Mouse (Mus musculus) heart, embryonic 16.5 days (tissue): ENCODE data around the gene Ywhab. TPM values are rescaled to one million over a fixed set of nuclear protein-coding genes. Genes with fewer than 3 reads are reported as not detected.

ENCODE experiments used
- ATAC-seq: fragments of 200-750 bp; cut with Nextera tagmentation; replicated peaks from 2 replicates; pipeline ENCODE4 v1.8.0; 2017; ENCODE audit warnings: moderate number of reproducible peaks; ENCODE audit not compliant: insufficient read depth, low FRiP score; ENCODE audit errors: extremely low read depth
- H3K27ac ChIP-seq: fragments of 300-500 bp; sonication (generic); 2 replicates; pipeline ENCODE4 v1.5.1; 2014; ENCODE audit warnings: mild to moderate bottlenecking, low read length, control low read depth, moderate library complexity
- H3K27me3 ChIP-seq: fragments of 300-500 bp; sonication (generic); 2 replicates; pipeline ENCODE4 v1.6.1; 2014; ENCODE audit warnings: low read length, mixed read lengths; ENCODE audit not compliant: control insufficient read depth, insufficient read depth
- H3K36me3 ChIP-seq: fragments of 300-500 bp; sonication (generic); 2 replicates; pipeline ENCODE4 v1.6.1; 2014; ENCODE audit not compliant: control insufficient read depth, insufficient read depth
- H3K4me1 ChIP-seq: fragments of 300-500 bp; sonication (generic); 2 replicates; pipeline ENCODE4 v1.6.1; 2014; ENCODE audit warnings: low read length, mixed read lengths; ENCODE audit not compliant: control insufficient read depth, insufficient read depth
- H3K4me2 ChIP-seq: fragments of 300-500 bp; sonication (generic); 2 replicates; pipeline ENCODE4 v1.6.1; 2014; ENCODE audit warnings: low read depth, mild to moderate bottlenecking, control low read depth, low read length
- H3K4me3 ChIP-seq: fragments of 300-500 bp; sonication (generic); 2 replicates; pipeline ENCODE4 v1.5.1; 2014; ENCODE audit warnings: mild to moderate bottlenecking, control low read depth, low read length
- H3K9ac ChIP-seq: fragments of 300-500 bp; sonication (generic); 2 replicates; pipeline ENCODE4 v1.6.1; 2014; ENCODE audit warnings: low read length, control low read depth
- H3K9me3 ChIP-seq: fragments of 300-500 bp; sonication (generic); replicated peaks from 2 replicates; pipeline ENCODE4 v1.6.1; 2016; ENCODE audit warnings: low read length; ENCODE audit not compliant: control insufficient read depth
- WGBS: fragments of 180-500 bp; shearing (Covaris S2); extraction: QIAGEN DNeasy Blood & Tissue Kit; methylation state at CpG from one replicate; pipeline ENCODE4 v1.1.7; 2014; 5-methylcytosine and 5-hydroxymethylcytosine counted together
- polyA plus RNA-seq: library from polyadenylated mRNA; unstranded; fragments of >200 nt; fragmentation: Nextera tagmentation; extraction: Ambion mirVana; gene quantifications from 2 replicates; pipeline ENCODE4 v1.2.1, GENCODE M21; 2015

The Ywhab gene
- polyA plus RNA-seq, 1 experiment from 2014 or later, result 198 TPM

DNA sequence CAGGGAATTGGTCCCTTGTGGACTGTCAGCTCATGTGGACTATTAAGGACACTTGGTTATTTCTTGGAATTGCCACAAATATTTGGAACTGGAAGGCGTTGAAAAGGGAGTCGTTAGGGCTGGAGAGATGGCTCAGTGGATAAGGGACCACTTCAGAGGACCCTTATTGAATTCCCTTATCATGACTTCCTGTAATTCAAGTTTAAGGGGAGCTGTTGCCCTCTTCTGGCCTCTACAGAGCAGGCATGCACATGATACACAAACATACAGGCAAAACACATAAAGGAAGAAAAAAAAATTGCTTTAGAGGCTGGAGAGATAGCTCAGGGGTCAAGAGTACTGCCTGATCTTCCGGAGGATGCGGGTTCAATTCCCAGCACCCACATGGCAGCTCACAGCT, 25.2 kb downstream of the Ywhab start:
- H3K4me2 ChIP-seq, result no peak overlapping the region
- H3K9me3 ChIP-seq, result no peaks in the 10 kb centered on the region
- no peak overlapping the region for H3K4me3 ChIP-seq
- H3K4me1 ChIP-seq, result no peaks in the 10 kb centered on the region
- 62% methylated on average over 4 of the region's 4 CpGs for WGBS
- H3K9ac ChIP-seq, result no peak overlapping the region
- peaks cover 32% of the 10 kb centered on the region for H3K36me3 ChIP-seq
- no peak overlapping the region for H3K27ac ChIP-seq
- no peaks in the 10 kb centered on the region for H3K27me3 ChIP-seq
- no peak for ATAC-seq

DNA sequence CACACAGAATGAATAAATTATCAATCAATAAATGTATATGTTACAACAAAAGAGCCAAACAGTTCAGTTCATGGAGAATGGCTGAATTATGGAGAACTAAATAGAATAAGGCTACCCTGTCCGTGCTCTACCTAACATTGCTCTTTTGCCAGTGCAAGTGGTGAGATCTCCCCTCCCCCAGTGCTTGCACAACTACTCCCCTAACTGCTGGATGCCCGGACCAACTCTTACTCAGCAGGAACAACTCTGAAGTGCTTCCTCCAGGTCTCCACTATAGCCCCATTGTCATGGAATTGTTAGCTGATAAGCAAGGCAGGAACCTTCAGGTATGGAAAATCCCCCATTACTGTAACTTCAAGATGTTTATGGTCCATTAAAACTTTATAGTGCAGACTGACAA, 27.3 kb downstream of the Ywhab start:
- no peaks in the 10 kb centered on the region for H3K27me3 ChIP-seq
- WGBS, result 50% methylated on average over 2 of the region's 2 CpGs

DNA sequence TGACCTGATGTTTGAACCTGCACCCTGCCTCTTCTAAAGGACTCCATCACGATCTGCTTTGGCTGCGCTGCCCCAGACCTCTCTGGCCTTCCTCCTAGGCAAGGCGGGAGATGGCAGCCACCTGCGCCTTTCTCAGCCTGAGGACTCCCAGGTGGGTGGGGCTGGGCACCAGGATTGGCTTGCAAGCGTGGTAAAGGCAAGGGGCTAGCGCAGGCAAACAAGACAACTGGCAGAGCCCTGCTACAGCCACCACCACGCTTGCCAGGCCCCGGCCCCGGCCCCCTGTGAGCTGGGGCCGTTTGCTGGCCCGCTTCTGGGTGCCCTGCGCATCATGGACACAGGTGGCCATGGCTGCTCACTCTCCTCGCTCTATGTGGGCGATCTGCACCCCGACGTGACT, 30.4 kb downstream of the Ywhab start, which contains the start of gene Pabpc1l:
Gene Pabpc1l, plus strand, starts transcription at position 301 of the 400 bp plus-strand sequence.
- no peak for ATAC-seq
- no peak within 1 kb of the TSS for H3K9ac ChIP-seq
- WGBS, result 83% methylated on average over 16 of the region's 16 CpGs
- no peak within 1 kb of the TSS for H3K4me2 ChIP-seq
- H3K9me3 ChIP-seq, result no peaks in the 10 kb centered on the region
- peaks cover 6% of the 10 kb centered on the region for H3K4me1 ChIP-seq
- H3K36me3 ChIP-seq, result peaks cover under 1% of the 10 kb centered on the region; the same call in 1 of the 2 replicates
- no peaks in the 10 kb centered on the region for H3K27me3 ChIP-seq
- H3K4me3 ChIP-seq, result no peak within 1 kb of the TSS
- H3K27ac ChIP-seq, result no peak within 1 kb of the TSS

More for the DNA sequence above, 27.3 kb downstream of the Ywhab start:
- no peak overlapping the region for H3K4me2 ChIP-seq
- H3K27ac ChIP-seq, result no peak overlapping the region
- peaks cover 14% of the 10 kb centered on the region; the same call in 1 of the 2 replicates for H3K36me3 ChIP-seq
- no peak overlapping the region for H3K9ac ChIP-seq
- no peak overlapping the region for H3K4me3 ChIP-seq
- no peak for ATAC-seq
- H3K4me1 ChIP-seq, result no peaks in the 10 kb centered on the region
- no peaks in the 10 kb centered on the region for H3K9me3 ChIP-seq

DNA sequence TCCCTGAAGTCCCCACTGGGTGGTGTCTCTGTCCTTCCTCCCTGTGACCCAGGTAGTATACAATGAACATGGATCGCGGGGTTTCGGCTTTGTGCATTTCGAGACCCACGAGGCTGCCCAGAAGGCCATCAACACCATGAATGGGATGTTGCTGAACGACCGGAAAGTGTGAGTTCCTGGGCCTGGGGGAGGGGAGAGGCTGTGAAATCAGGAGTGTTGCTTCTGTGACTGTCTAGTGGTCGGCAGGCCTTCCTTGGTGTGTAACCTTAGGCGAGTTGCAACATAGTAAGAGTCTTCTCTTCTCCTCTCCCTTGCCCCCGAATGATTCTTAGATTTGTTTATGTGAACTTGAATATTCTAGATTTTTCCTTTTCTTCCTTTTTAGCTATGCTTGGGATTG, 36.4 kb downstream of the Ywhab start:
- Histone ChIP-seq H3K9me3 (0 out of 2 replicates have a peak, but pooled peaks cover 3% of the 10 kb centered on the region), H3K4me1 (peaks cover 6% of the 10 kb centered on the region), H3K27me3 (no peaks in the 10 kb centered on the region), H3K9ac (no peak overlapping the region), H3K27ac (no peak overlapping the region), H3K4me2 (no peak overlapping the region), H3K4me3 (no peak overlapping the region), H3K36me3 (no peaks in the 10 kb centered on the region)
- no peak for ATAC-seq
- 68% methylated on average over 10 of the region's 10 CpGs for WGBS

DNA sequence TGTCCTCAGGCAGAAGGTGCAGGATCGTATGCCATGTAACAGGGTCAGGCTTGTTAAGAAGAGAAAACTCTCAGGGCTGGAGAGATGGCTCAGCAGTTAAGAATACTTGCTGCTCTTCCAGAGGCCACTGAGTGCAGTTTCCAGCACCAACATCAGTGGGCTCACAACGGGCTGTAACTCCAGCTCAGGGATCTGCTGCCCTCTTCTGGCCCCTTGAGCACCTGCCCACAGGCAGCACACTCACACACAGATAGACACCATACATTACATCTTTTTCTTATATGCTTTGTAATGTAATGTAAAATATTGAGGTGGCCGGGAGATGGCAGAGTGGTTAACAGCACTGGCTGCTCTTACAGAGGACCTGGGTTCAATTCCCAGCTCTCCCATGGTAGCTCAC, 38.2 kb downstream of the Ywhab start:
- 93% methylated on average over 3 of the region's 3 CpGs for WGBS
- no peaks in the 10 kb centered on the region for H3K27me3 ChIP-seq
- no peak overlapping the region for H3K4me2 ChIP-seq
- H3K9ac ChIP-seq, result no peak overlapping the region
- H3K4me3 ChIP-seq, result no peak overlapping the region
- H3K4me1 ChIP-seq, result peaks cover 4% of the 10 kb centered on the region; the same call in 1 of the 2 replicates
- no peak overlapping the region for H3K27ac ChIP-seq
- no peak for ATAC-seq
- no peaks in the 10 kb centered on the region for H3K36me3 ChIP-seq
- H3K9me3 ChIP-seq, result 0 out of 2 replicates have a peak, but pooled peaks cover 3% of the 10 kb centered on the region

DNA sequence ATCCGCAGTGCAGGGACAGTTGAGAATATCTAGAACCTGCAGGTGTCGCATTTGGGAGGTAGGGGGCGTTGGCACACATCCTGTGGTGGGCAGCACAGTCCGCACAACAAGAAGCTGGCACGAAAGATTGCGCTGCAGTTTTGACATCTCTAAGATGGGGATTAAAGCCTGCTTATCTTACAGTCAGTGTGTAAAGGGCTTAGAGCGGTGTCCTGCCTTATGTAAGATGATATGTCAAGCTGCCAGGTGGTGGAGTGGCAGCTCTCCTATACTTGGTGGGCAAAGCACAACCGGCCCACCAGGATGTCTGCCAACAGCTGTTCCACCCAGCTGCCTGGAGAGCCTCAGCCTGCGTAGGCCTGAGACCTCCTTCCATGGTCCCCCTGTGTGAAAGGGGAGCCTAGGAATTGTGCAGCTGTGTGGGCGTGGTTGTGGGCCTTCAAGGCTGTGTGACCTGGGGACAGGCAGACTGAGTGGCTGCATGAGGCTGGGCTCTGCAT, 41.8 kb downstream of the Ywhab start:
- Histone ChIP-seq H3K9me3 (0 out of 2 replicates have a peak, but pooled peaks cover 3% of the 10 kb centered on the region), H3K4me3 (no peak overlapping the region), H3K4me2 (no peak overlapping the region), H3K4me1 (peaks cover 4% of the 10 kb centered on the region; the same call in 1 of the 2 replicates), H3K27ac (no peak overlapping the region), H3K36me3 (no peaks in the 10 kb centered on the region), H3K9ac (no peak overlapping the region), H3K27me3 (no peaks in the 10 kb centered on the region)
- ATAC-seq, result peak; percentile 81
- 23% methylated on average over 10 of the region's 10 CpGs for WGBS

DNA sequence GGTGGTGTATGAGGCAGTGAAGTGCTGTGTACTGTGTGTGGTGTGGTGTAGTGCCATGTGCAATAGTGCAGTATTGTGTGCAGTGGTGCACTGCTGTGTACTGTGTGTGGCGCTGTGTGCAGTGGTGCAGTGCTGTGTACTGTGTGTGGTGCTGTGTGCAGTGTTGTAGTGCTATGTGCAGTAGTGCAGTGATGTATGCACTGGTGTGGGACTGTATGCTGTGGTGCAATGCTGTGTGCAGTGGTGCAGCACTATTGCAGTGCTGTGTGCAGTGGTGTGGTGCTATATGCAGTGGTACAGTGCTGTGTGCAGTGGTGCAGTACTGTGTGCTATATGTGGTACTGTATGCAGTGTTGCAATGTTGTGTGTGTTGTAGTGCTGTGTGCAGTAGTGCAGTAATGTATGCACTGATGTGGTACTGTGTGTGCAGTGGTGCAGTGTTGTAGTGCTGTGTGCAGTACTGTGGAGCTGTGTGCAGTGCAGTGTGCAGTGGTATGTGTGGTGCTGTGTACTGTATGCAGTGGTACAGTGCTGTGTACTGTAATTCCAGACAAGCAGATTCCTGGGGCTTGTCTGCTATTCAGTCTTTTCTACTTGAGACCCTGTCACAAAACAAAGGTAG, 43.8 kb downstream of the Ywhab start:
- no peak for ATAC-seq

DNA sequence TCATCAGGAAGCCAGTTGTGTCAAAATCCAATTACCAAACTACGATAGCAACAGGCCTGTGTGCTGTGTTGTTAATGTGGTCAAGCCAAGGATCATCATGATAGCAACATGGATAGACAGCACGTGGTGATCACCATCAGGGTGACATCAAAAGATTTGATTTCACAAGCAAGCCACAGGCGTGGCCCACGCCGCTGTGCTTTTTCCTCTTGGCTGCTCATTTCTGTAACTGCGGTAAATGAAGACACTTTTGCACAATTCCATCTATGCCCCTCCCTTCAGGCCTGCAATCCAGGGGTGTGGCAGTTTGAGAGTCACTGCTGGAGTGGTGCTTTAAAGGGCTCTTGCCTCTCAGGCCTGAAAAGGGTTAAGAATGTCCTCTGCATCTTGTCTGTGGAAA, 46.2 kb downstream of the Ywhab start:
- Histone ChIP-seq H3K27ac (no peak overlapping the region), H3K9ac (no peak overlapping the region), H3K9me3 (no peaks in the 10 kb centered on the region), H3K4me3 (no peak overlapping the region), H3K4me1 (peaks cover 4% of the 10 kb centered on the region; the same call in 1 of the 2 replicates), H3K27me3 (peaks cover 4% of the 10 kb centered on the region; the same call in 1 of the 2 replicates), H3K36me3 (no peaks in the 10 kb centered on the region), H3K4me2 (no peak overlapping the region)
- WGBS, result 83% methylated on average over 6 of the region's 6 CpGs
- ATAC-seq, result no peak

More for the DNA sequence above, 43.8 kb downstream of the Ywhab start:
- H3K4me1 ChIP-seq, result peaks cover 4% of the 10 kb centered on the region; the same call in 1 of the 2 replicates
- H3K9ac ChIP-seq, result no peak overlapping the region
- no peak overlapping the region for H3K4me3 ChIP-seq
- H3K4me2 ChIP-seq, result no peak overlapping the region
- 91% methylated on average over 1 of the region's 1 CpGs for WGBS
- H3K9me3 ChIP-seq, result no peaks in the 10 kb centered on the region
- H3K36me3 ChIP-seq, result no peaks in the 10 kb centered on the region
- H3K27ac ChIP-seq, result no peak overlapping the region
- no peaks in the 10 kb centered on the region for H3K27me3 ChIP-seq

DNA sequence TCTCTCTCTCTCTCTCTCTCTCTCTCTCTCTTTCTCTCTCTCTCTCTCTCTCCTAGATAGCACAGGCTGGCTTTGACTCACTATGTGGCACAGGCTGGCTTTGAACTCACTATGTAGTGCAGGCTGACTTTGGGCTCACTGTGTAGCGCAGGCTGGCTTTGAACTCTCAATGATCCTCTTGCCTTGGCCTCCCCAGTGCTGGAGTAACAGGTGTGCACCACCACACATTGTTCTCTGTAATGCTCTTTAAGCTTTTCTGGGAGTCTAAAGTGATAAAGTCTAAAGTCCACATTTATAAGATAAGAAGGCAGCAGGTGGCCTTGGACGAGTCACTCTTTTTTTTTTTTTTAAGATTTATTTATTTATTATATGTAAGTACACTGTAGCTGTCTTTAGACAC, 46.8 kb downstream of the Ywhab start:
- no peak for ATAC-seq
- no peak overlapping the region for H3K9ac ChIP-seq
- H3K36me3 ChIP-seq, result no peaks in the 10 kb centered on the region
- H3K4me3 ChIP-seq, result no peak overlapping the region
- no peaks in the 10 kb centered on the region for H3K9me3 ChIP-seq
- WGBS, result 74% methylated on average over 2 of the region's 2 CpGs
- peaks cover 4% of the 10 kb centered on the region; the same call in 1 of the 2 replicates for H3K27me3 ChIP-seq
- H3K4me2 ChIP-seq, result no peak overlapping the region
- no peak overlapping the region for H3K27ac ChIP-seq
- peaks cover 4% of the 10 kb centered on the region; the same call in 1 of the 2 replicates for H3K4me1 ChIP-seq
